Mouse (Mus musculus) heart, postnatal 0 days (tissue): ENCODE data around the gene Psmb9. TPM values are rescaled to one million over a fixed set of nuclear protein-coding genes. Genes with fewer than 3 reads are reported as not detected.

Experiments used
- ATAC-seq: fragments of 200-750 bp; cut with Nextera tagmentation; 2 replicates; pipeline ENCODE4 v1.8.0; 2017; ENCODE audit warnings: low read depth, moderate number of reproducible peaks, moderate library complexity; ENCODE audit not compliant: insufficient read depth
- DNase-seq: peaks from one replicate; pipeline ENCODE4 v3.0.0-alpha.2; 2016; ENCODE audit warnings: low spot score
- H3K27ac ChIP-seq: fragments of 300-500 bp; sonication (generic); 2 replicates; pipeline ENCODE4 v1.5.1; 2014; ENCODE audit warnings: low read depth, mild to moderate bottlenecking
- H3K27me3 ChIP-seq: fragments of 300-500 bp; sonication (generic); 2 replicates; pipeline ENCODE4 v1.6.1; 2014; ENCODE audit warnings: low read length, mixed read lengths; ENCODE audit not compliant: control insufficient read depth, insufficient read depth
- H3K36me3 ChIP-seq: fragments of 300-500 bp; sonication (generic); replicated peaks from 2 replicates; pipeline ENCODE4 v1.6.1; 2014; ENCODE audit warnings: low read length, mixed read lengths; ENCODE audit not compliant: control insufficient read depth, insufficient read depth
- H3K4me1 ChIP-seq: fragments of 300-500 bp; sonication (generic); 2 replicates; pipeline ENCODE4 v1.6.1; 2014; ENCODE audit warnings: antibody characterized with exemption; ENCODE audit not compliant: control insufficient read depth, insufficient read depth
- H3K4me2 ChIP-seq: fragments of 300-500 bp; sonication (generic); 2 replicates; pipeline ENCODE4 v1.6.1; 2014; ENCODE audit warnings: low read depth, mild to moderate bottlenecking, low read length, moderate library complexity
- H3K4me3 ChIP-seq: fragments of 300-500 bp; sonication (generic); 2 replicates; pipeline ENCODE4 v1.5.1; 2014; ENCODE audit warnings: low read depth, low read length
- H3K9ac ChIP-seq: fragments of 300-500 bp; sonication (generic); replicated peaks from 2 replicates; pipeline ENCODE4 v1.6.1; 2014; ENCODE audit warnings: low read depth, low read length, mixed read lengths
- H3K9me3 ChIP-seq: fragments of 300-500 bp; sonication (generic); replicated peaks from 2 replicates; pipeline ENCODE4 v1.6.1; 2016; ENCODE audit warnings: low read length; ENCODE audit not compliant: control insufficient read depth
- CTCF ChIP-seq: IDR thresholded peaks from 2 replicates; pipeline ENCODE4 v1.5.1; 2016; ENCODE audit warnings: antibody characterized with exemption, control low read depth, low read depth
- EP300 ChIP-seq: IDR thresholded peaks from 2 replicates; pipeline ENCODE4 v1.6.1; 2016; ENCODE audit warnings: antibody characterized with exemption, low read depth
- WGBS: fragments of 180-500 bp; shearing (Covaris S2); extraction: QIAGEN DNeasy Blood & Tissue Kit; methylation state at CpG from one replicate; pipeline ENCODE4 v1.1.7; 2014; 5-methylcytosine and 5-hydroxymethylcytosine counted together
- polyA plus RNA-seq: library from polyadenylated mRNA; unstranded; fragments of >200 nt; fragmentation: Nextera tagmentation; extraction: Ambion mirVana; gene quantifications from 2 replicates; pipeline ENCODE4 v1.2.1, GENCODE M21; 2015
- total RNA-seq: library from RNA; depleted of rRNA; stranded (reverse); fragments of >200 nt; gene quantifications from 2 replicates; pipeline ENCODE4 v1.2.3, GENCODE M21; 2014; ENCODE audit warnings: low replicate concordance

Gene Psmb9
- total and polyA plus RNA-seq, 2 experiments from 2014 or later, result 2.5 to 2.9 TPM

GRCm38 (mm10) chr17:34192852-34193251, 5.3 kb upstream of the Psmb9 start:
- Histone ChIP-seq H3K36me3 (no peaks in the 10 kb centered on the region), H3K4me2 (no peak overlapping the region), H3K27ac (no peak overlapping the region), H3K4me1 (peaks cover 5% of the 10 kb centered on the region; the same call in 1 of the 2 replicates), H3K27me3 (peaks cover 76% of the 10 kb centered on the region), H3K4me3 (no peak overlapping the region), H3K9ac (no peak overlapping the region), H3K9me3 (no peaks in the 10 kb centered on the region)
- TF ChIP-seq CTCF (no peak), EP300 (no peak)
- WGBS, result 25% methylated on average over 16 of the region's 16 CpGs
- ATAC-seq (no peak), DNase-seq (no peak)

- Histone ChIP-seq H3K27me3 (peaks cover 67% of the 10 kb centered on the region), H3K9ac (no peak overlapping the region), H3K36me3 (no peaks in the 10 kb centered on the region), H3K27ac (no peak overlapping the region), H3K4me2 (no peak overlapping the region), H3K9me3 (no peaks in the 10 kb centered on the region), H3K4me3 (no peak overlapping the region), H3K4me1 (peaks cover 8% of the 10 kb centered on the region; the same call in 1 of the 2 replicates)
- ATAC-seq (no peak), DNase-seq (no peak)
- TF ChIP-seq EP300 (no peak), CTCF (no peak)
- WGBS, result 63% methylated on average over 6 of the region's 6 CpGs
Observed at GRCm38 (mm10) chr17:34188986-34189385, 1.4 kb upstream of the Psmb9 start.

GRCm38 (mm10) chr17:34188010-34188409, 446 bp upstream of the Psmb9 start:
- DNase-seq, result peak; percentile 26
- H3K27me3 ChIP-seq, result peaks cover 65% of the 10 kb centered on the region
- peak overlapping the region; percentile 94 for H3K4me2 ChIP-seq
- H3K27ac ChIP-seq, result peak overlapping the region; percentile 69
- ATAC-seq, result peak; percentile 24
- H3K36me3 ChIP-seq, result no peaks in the 10 kb centered on the region
- peak overlapping the region; percentile 77 for H3K9ac ChIP-seq
- 1% methylated on average over 20 of the region's 20 CpGs for WGBS
- peaks cover 8% of the 10 kb centered on the region; the same call in 1 of the 2 replicates for H3K4me1 ChIP-seq
- TF ChIP-seq EP300 (no peak), CTCF (no peak)
- H3K4me3 ChIP-seq, result peak overlapping the region; percentile 69
- H3K9me3 ChIP-seq, result no peaks in the 10 kb centered on the region

GRCm38 (mm10) chr17:34186885-34187260, 691 bp downstream of the Psmb9 start:
- no peak overlapping the region for H3K27ac ChIP-seq
- peak overlapping the region; percentile 77; the same call in 1 of the 2 replicates for H3K9ac ChIP-seq
- no peaks in the 10 kb centered on the region for H3K36me3 ChIP-seq
- WGBS, result 5% methylated on average over 14 of the region's 14 CpGs
- H3K9me3 ChIP-seq, result no peaks in the 10 kb centered on the region
- H3K4me3 ChIP-seq, result peak overlapping the region; percentile 69
- peaks cover 55% of the 10 kb centered on the region for H3K27me3 ChIP-seq
- DNase-seq, result no peak
- ATAC-seq, result no peak
- H3K4me1 ChIP-seq, result peaks cover 8% of the 10 kb centered on the region; the same call in 1 of the 2 replicates
- TF ChIP-seq CTCF (no peak), EP300 (no peak)
- peak overlapping the region; percentile 94 for H3K4me2 ChIP-seq

- Histone ChIP-seq H3K4me3 (no peak overlapping the region), H3K27ac (no peak overlapping the region), H3K9ac (no peak overlapping the region), H3K9me3 (no peaks in the 10 kb centered on the region), H3K36me3 (no peaks in the 10 kb centered on the region), H3K27me3 (peaks cover 42% of the 10 kb centered on the region), H3K4me2 (no peak overlapping the region), H3K4me1 (peaks cover 8% of the 10 kb centered on the region; the same call in 1 of the 2 replicates)
- DNase-seq, result no peak
- no peak for TF ChIP-seq EP300
- no peak for ATAC-seq
- WGBS, result 81% methylated on average over 9 of the region's 9 CpGs
Observed at GRCm38 (mm10) chr17:34185526-34185925, 2.0 kb downstream of the Psmb9 start.

GRCm38 (mm10) chr17:34183564-34184219, 3.9 kb downstream of the Psmb9 start:
- ATAC-seq (no peak), DNase-seq (no peak)
- TF ChIP-seq EP300 (no peak), CTCF (no peak)
- H3K4me1 ChIP-seq, result peaks cover 8% of the 10 kb centered on the region; the same call in 1 of the 2 replicates
- peaks cover 35% of the 10 kb centered on the region for H3K27me3 ChIP-seq
- no peak overlapping the region for H3K9ac ChIP-seq
- H3K9me3 ChIP-seq, result no peaks in the 10 kb centered on the region
- H3K36me3 ChIP-seq, result no peaks in the 10 kb centered on the region
- WGBS, result 58% methylated on average over 15 of the region's 15 CpGs
- no peak overlapping the region for H3K4me3 ChIP-seq
- H3K4me2 ChIP-seq, result no peak overlapping the region
- no peak overlapping the region for H3K27ac ChIP-seq
